8 mouse cellular contexts compared by ENCODE assay signal in the genomic region with DNA sequence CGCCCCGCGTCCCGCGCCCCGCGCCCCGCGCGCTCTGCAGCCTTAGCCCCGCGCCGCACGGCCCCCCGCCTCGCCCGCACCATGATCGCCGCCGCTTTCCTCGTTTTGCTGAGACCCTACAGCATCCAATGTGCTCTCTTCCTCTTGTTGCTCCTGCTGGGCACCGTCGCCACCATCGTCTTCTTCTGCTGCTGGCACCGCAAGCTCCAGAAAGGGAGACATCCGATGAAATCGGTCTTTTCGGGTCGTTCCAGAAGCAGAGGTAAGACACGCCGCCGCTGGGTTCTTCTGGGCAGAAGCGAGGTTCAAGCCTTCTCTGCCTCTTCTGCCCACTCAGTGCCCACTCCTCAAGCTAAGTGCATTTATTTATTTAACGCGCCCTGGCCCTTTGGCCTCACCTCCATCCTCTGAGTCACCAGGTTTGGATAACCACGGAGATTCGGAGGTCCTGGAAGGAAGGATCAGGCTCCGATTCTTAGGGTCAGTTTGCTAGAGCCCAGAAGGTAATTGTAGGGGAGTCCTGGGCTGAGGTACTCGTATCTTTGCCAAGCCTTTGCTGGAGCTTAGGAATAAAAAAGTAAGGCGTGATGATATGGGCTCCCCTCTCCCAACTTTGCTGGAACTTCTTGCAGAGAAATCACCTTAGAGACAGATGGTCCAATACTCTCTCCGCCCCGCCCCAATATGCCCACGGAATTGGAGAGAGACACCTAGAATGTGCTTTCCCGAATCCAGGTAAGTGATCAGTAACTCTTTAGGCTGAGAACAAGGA. TPM values are rescaled to one million over a fixed set of nuclear protein-coding genes. Genes with fewer than 3 reads are reported as not detected.
A peak's percentile ranks its signal among the peaks of the same experiment; 100 is the strongest.
DNase-seq lines count a peak whose midpoint lies in the region; ATAC-seq and TF ChIP-seq lines count a peak whose summit lies in the region.

A gene (plus strand): TSS at position 35 of the 772 bp plus-strand sequence.

- H3K27me3 ChIP-seq in lung, postnatal 0 days (replicated peaks; ENCODE audit: insufficient read depth, low read length), result peaks cover 19% of the 10 kb centered on the region
- H3K27me3 ChIP-seq in liver, postnatal 0 days (ENCODE audit: insufficient read depth, low read length), result peaks cover 38% of the 10 kb centered on the region

- H3K4me1 ChIP-seq in lung, postnatal 0 days (ENCODE audit: insufficient read depth, low read depth, low read length), result no peaks in the 10 kb centered on the region
- peaks cover 4% of the 10 kb centered on the region; the same call in 1 of the 2 replicates for H3K4me1 ChIP-seq in liver, postnatal 0 days (ENCODE audit: insufficient read depth)

- ATAC-seq in lung, postnatal 0 days, result no peak
- no peak for ATAC-seq in inflammation-experienced regulatory T-cells, adult 6 months
- ATAC-seq in liver, postnatal 0 days, result no peak
- ATAC-seq in erythroid progenitor cell, adult 5-6 weeks (replicated peaks; ENCODE audit: low FRiP score, poor library complexity, severe bottlenecking), result no peak

- H3K9ac ChIP-seq in lung, postnatal 0 days (replicated peaks; ENCODE audit: low read depth), result no peak within 1 kb of the TSS
- H3K9ac ChIP-seq in liver, postnatal 0 days (replicated peaks), result no peak within 1 kb of the TSS

- no peak for TF ChIP-seq CTCF in lung, postnatal 0 days (IDR thresholded peaks at IDR 0.05)
- TF ChIP-seq CTCF in liver, postnatal 0 days (IDR thresholded peaks at IDR 0.05; ENCODE audit: low read depth), result no peak

- H3K4me2 ChIP-seq in lung, postnatal 0 days (replicated peaks; ENCODE audit: low read depth, low read length), result peak within 1 kb of the TSS; percentile 95
- peak within 1 kb of the TSS; percentile 90 for H3K4me2 ChIP-seq in liver, postnatal 0 days (ENCODE audit: low read depth, low read length)

- H3K4me3 ChIP-seq in lung, postnatal 0 days (ENCODE audit: low read depth, low read length), result peak within 1 kb of the TSS; percentile 60
- H3K4me3 ChIP-seq in liver, postnatal 0 days (ENCODE audit: low read depth, low read length), result peak within 1 kb of the TSS; percentile 57

- TF ChIP-seq EP300 in lung, postnatal 0 days (IDR thresholded peaks at IDR 0.05), result no peak
- no peak for TF ChIP-seq EP300 in liver, postnatal 0 days (IDR thresholded peaks at IDR 0.05; ENCODE audit: low read depth)

- no peak for DNase-seq in lung, postnatal 0 days (ENCODE audit: low spot score)
- DNase-seq in lung, postnatal 4 days, result no peak
- DNase-seq in adrenal gland, postnatal 4 days (ENCODE audit: low spot score in 2 of 2), result no peak
- no peak for DNase-seq in gastrocnemius, adult 8-10 months (ENCODE audit: low spot score in 2 of 2)
- no peak for DNase-seq in liver, postnatal 0 days
- no peak for DNase-seq in right cerebral cortex, postnatal 25 days

- no peaks in the 10 kb centered on the region for H3K36me3 ChIP-seq in lung, postnatal 0 days (ENCODE audit: insufficient read depth, low read length)
- no peaks in the 10 kb centered on the region for H3K36me3 ChIP-seq in liver, postnatal 0 days (replicated peaks; ENCODE audit: insufficient read depth, low read length)

- H3K27ac ChIP-seq in lung, postnatal 0 days (ENCODE audit: low read length), result no peak within 1 kb of the TSS
- H3K27ac ChIP-seq in liver, postnatal 0 days (ENCODE audit: low read depth), result no peak within 1 kb of the TSS

- 4% methylated on average over 31 of the region's 44 CpGs for WGBS in lung, postnatal 0 days
- 4% methylated on average over 43 of the region's 44 CpGs for WGBS in liver, postnatal 0 days (ENCODE audit: insufficient replicate concordance)

- no peaks in the 10 kb centered on the region for H3K9me3 ChIP-seq in lung, postnatal 0 days (ENCODE audit: low read length)
- H3K9me3 ChIP-seq in liver, postnatal 0 days (ENCODE audit: low read length), result no peaks in the 10 kb centered on the region

RNA-seq across cellular contexts. Expression of the gene that starts here (rescaled TPM):
- polyA plus RNA-seq in lung, postnatal 0 days (2015; fragmentation: Nextera tagmentation; extraction: Ambion mirVana), result 18.1 and 19.8 TPM in 2 replicates
- total RNA-seq in adrenal gland, postnatal 4 days (2021), result 100 to 1,000 TPM; 136 to 151 TPM
- 100 to 1,000 TPM; 270 to 449 (median 334) TPM for total RNA-seq in gastrocnemius, adult 8-10 months (2022)
- 10 to 100 TPM; 18.1 to 31.7 (median 20.6) TPM for polyA plus RNA-seq in inflammation-experienced regulatory T-cells, adult 6 months (2017; shearing (Covaris generic))
- 6.0 and 6.4 TPM in 2 replicates for polyA plus RNA-seq in liver, postnatal 0 days (2015; fragmentation: Nextera tagmentation; extraction: Ambion mirVana)
- total RNA-seq in erythroid progenitor cell, adult 5-6 weeks (2015; ENCODE audit: low replicate concordance), result 1.7 and 1.8 TPM in 2 replicates
- total RNA-seq in erythroid progenitor cell, adult 5-6 weeks (2017; ENCODE audit: low replicate concordance), result 1.7 and 2.4 TPM in 2 replicates

Comparison
In these comparisons a context has a peak if more than half of its experiments do, and no peak if none do; other contexts are left out.
1. RNA of the gene that starts here (total RNA-seq): 270 to 449 TPM in gastrocnemius, adult 8-10 months and 136 to 151 TPM in adrenal gland, postnatal 4 days; 1.7 to 2.4 TPM in erythroid progenitor cell, adult 5-6 weeks; every median in the first group is over 10 times any median in the second.